Mouse (Mus musculus) stomach, postnatal 0 days (tissue): ENCODE measurements at regions not wholly inside any gene's neighbourhood (a gene's known extent, or its start where the extent isn't known, plus 50 kb on each side); places are given as distances from the start of the nearest gene placed in this dataset.

Source experiments
- ATAC-seq: fragments of 200-750 bp; cut with Nextera tagmentation; 2 replicates; pipeline ENCODE4 v1.8.0; 2017; ENCODE audit not compliant: low FRiP score, low TSS enrichment
- DNase-seq: peaks from one replicate; pipeline ENCODE4 v3.0.0-alpha.2; 2016; ENCODE audit warnings: low spot score
- H3K27ac ChIP-seq: fragments of 300-500 bp; sonication (generic); replicated peaks from 2 replicates; pipeline ENCODE4 v1.5.1; 2014; ENCODE audit warnings: mild to moderate bottlenecking, control low read depth
- H3K27me3 ChIP-seq: fragments of 300-500 bp; sonication (generic); 2 replicates; pipeline ENCODE4 v1.6.1; 2014; ENCODE audit warnings: low read length; ENCODE audit not compliant: control insufficient read depth, insufficient read depth
- H3K36me3 ChIP-seq: fragments of 300-500 bp; sonication (generic); 2 replicates; pipeline ENCODE4 v1.6.1; 2014; ENCODE audit warnings: low read length, mixed read lengths; ENCODE audit not compliant: control insufficient read depth, insufficient read depth
- H3K4me1 ChIP-seq: fragments of 300-500 bp; sonication (generic); replicated peaks from 2 replicates; pipeline ENCODE4 v1.6.1; 2014; ENCODE audit warnings: antibody characterized with exemption; ENCODE audit not compliant: control insufficient read depth, insufficient read depth
- H3K4me2 ChIP-seq: fragments of 300-500 bp; sonication (generic); replicated peaks from 2 replicates; pipeline ENCODE4 v1.6.1; 2014; ENCODE audit warnings: low read depth, mild to moderate bottlenecking, control low read depth, moderate library complexity
- H3K4me3 ChIP-seq: fragments of 300-500 bp; sonication (generic); 2 replicates; pipeline ENCODE4 v1.5.1; 2014; ENCODE audit warnings: low read depth, low read length, control low read depth
- H3K9ac ChIP-seq: fragments of 300-500 bp; sonication (generic); 2 replicates; pipeline ENCODE4 v1.6.1; 2014; ENCODE audit warnings: mild to moderate bottlenecking, low read length, control low read depth, mixed read lengths
- H3K9me3 ChIP-seq: fragments of 300-500 bp; sonication (generic); 2 replicates; pipeline ENCODE4 v1.6.1; 2016; ENCODE audit warnings: low read length; ENCODE audit not compliant: control insufficient read depth
- CTCF ChIP-seq: IDR thresholded peaks from 2 replicates; pipeline ENCODE4 v1.5.1; 2016; ENCODE audit warnings: antibody characterized with exemption, low read depth, mild to moderate bottlenecking, moderate library complexity
- EP300 ChIP-seq: optimal IDR thresholded peaks from 2 replicates; pipeline ENCODE3; 2016; ENCODE audit warnings: antibody characterized with exemption
- WGBS: fragments of 180-500 bp; shearing (Covaris S2); extraction: QIAGEN DNeasy Blood & Tissue Kit; methylation state at CpG from one replicate; pipeline ENCODE4 v1.1.7; 2014; 5-methylcytosine and 5-hydroxymethylcytosine counted together

DNA sequence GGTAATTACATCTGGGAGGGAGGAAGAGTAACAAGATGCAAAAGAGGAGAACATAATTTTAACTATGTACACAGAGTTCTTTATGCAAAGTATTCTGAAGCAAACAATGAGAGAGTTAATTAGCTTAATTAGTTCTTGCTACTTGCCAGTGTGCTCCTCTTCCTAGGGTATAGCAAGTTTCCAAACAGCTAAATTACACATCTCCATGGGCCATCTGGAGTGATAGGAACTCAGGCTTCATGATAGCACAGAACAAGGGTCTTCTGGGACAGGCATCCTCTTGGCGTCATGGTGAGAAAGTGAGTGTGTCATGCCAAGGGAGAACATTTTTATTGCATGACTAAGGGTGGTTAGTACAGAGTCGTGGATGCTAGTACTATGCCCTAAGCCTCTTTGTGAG lies 54.8 kb upstream of the Gm10220 start:
- H3K4me1 ChIP-seq, result no peaks in the 10 kb centered on the region
- 77% methylated on average over 2 of the region's 2 CpGs for WGBS
- ATAC-seq, result no peak

GRCm38 (mm10) chr5:26171662-26172384 lies 50.6 kb upstream of the Gm10220 start:
- H3K4me3 ChIP-seq, result no peak overlapping the region
- H3K36me3 ChIP-seq, result no peaks in the 10 kb centered on the region
- no peak for TF ChIP-seq EP300
- TF ChIP-seq CTCF, result no peak
- H3K9ac ChIP-seq, result no peak overlapping the region
- 66% methylated on average over 5 of the region's 5 CpGs for WGBS
- H3K4me2 ChIP-seq, result no peak overlapping the region
- H3K9me3 ChIP-seq, result no peaks in the 10 kb centered on the region
- H3K27ac ChIP-seq, result no peak overlapping the region
- ATAC-seq (no peak), DNase-seq (no peak)
- H3K4me1 ChIP-seq, result no peaks in the 10 kb centered on the region
- no peaks in the 10 kb centered on the region for H3K27me3 ChIP-seq

More for the DNA sequence above, 54.8 kb upstream of the Gm10220 start:
- Histone ChIP-seq H3K4me2 (no peak overlapping the region), H3K36me3 (no peaks in the 10 kb centered on the region), H3K4me3 (no peak overlapping the region), H3K27me3 (no peaks in the 10 kb centered on the region), H3K9me3 (no peaks in the 10 kb centered on the region), H3K27ac (no peak overlapping the region), H3K9ac (no peak overlapping the region)
- no peak for TF ChIP-seq EP300
- TF ChIP-seq CTCF, result no peak
- no peak for DNase-seq

GRCm38 (mm10) chr5:26170717-26171500 lies 49.7 kb upstream of the Gm10220 start:
- no peak for DNase-seq
- 60% methylated on average over 4 of the region's 4 CpGs for WGBS
- Histone ChIP-seq H3K27ac (no peak overlapping the region), H3K9ac (no peak overlapping the region), H3K9me3 (no peaks in the 10 kb centered on the region), H3K27me3 (no peaks in the 10 kb centered on the region), H3K4me2 (no peak overlapping the region), H3K4me1 (no peaks in the 10 kb centered on the region), H3K36me3 (no peaks in the 10 kb centered on the region), H3K4me3 (no peak overlapping the region)
- TF ChIP-seq EP300 (no peak), CTCF (no peak)
- ATAC-seq, result no peak
